Comparison of ENCODE assay signal across 8 mouse cellular contexts in genomic region chr5:33936120-33936707, GRCm38 (mm10). TPM values are rescaled to one million over a fixed set of nuclear protein-coding genes. Genes with fewer than 3 reads are reported as not detected.
DNase-seq lines count a peak whose midpoint lies in the region; ATAC-seq and TF ChIP-seq lines count a peak whose summit lies in the region.

Nelfa (minus strand) TSS chr5:33936413.

- H3K4me3 ChIP-seq in ES-Bruce4 (ENCODE audit: low read depth, low read length), result peak within 1 kb of the TSS; percentile 82
- H3K4me3 ChIP-seq in forebrain, embryonic 13.5 days, result peak within 1 kb of the TSS; percentile 91
- H3K4me3 ChIP-seq in liver, postnatal 0 days (ENCODE audit: low read depth, low read length), result peak within 1 kb of the TSS; percentile 90
- H3K4me3 ChIP-seq in neural tube, embryonic 14.5 days (ENCODE audit: low read depth, low read length), result peak within 1 kb of the TSS; percentile 79

- peaks cover 2% of the 10 kb centered on the region for H3K4me1 ChIP-seq in ES-Bruce4 (ENCODE audit: control insufficient read depth, insufficient read depth, low read length)
- H3K4me1 ChIP-seq in forebrain, embryonic 13.5 days, result peaks cover 28% of the 10 kb centered on the region
- peaks cover 26% of the 10 kb centered on the region for H3K4me1 ChIP-seq in liver, postnatal 0 days (ENCODE audit: insufficient read depth)
- peaks cover 23% of the 10 kb centered on the region for H3K4me1 ChIP-seq in neural tube, embryonic 14.5 days (ENCODE audit: control insufficient read depth, insufficient read depth, low read length)

- intact Hi-C loops in heart, postnatal 10 days (cut with DNase I), result loop anchor here (10.0 kb wide), 1 partner anchor 281 kb away; the partner anchor contains the start of genes Slbp, Tacc3 and Tmem129

- H3K9ac ChIP-seq in ES-Bruce4 (ENCODE audit: low read depth, poor library complexity, severe bottlenecking), result peak within 1 kb of the TSS; percentile 84
- peak within 1 kb of the TSS; percentile 92 for H3K9ac ChIP-seq in forebrain, embryonic 13.5 days
- peak within 1 kb of the TSS; percentile 96 for H3K9ac ChIP-seq in liver, postnatal 0 days (replicated peaks)
- peak within 1 kb of the TSS; percentile 86 for H3K9ac ChIP-seq in neural tube, embryonic 14.5 days (replicated peaks; ENCODE audit: low read depth, low read length)

- no peaks in the 10 kb centered on the region for H3K9me3 ChIP-seq in ES-Bruce4 (replicated peaks; ENCODE audit: control insufficient read depth, insufficient read depth, low read length, poor library complexity, severe bottlenecking)
- H3K9me3 ChIP-seq in forebrain, embryonic 13.5 days (replicated peaks), result peaks cover 4% of the 10 kb centered on the region
- peaks cover 3% of the 10 kb centered on the region for H3K9me3 ChIP-seq in liver, postnatal 0 days (ENCODE audit: low read length)
- no peaks in the 10 kb centered on the region for H3K9me3 ChIP-seq in neural tube, embryonic 14.5 days (ENCODE audit: control insufficient read depth, low read length)

- H3K27ac ChIP-seq in ES-Bruce4 (ENCODE audit: insufficient read depth, low read length), result peak within 1 kb of the TSS; percentile 27
- H3K27ac ChIP-seq in forebrain, embryonic 13.5 days, result peak within 1 kb of the TSS; percentile 93
- peak within 1 kb of the TSS; percentile 95 for H3K27ac ChIP-seq in liver, postnatal 0 days (ENCODE audit: low read depth)
- H3K27ac ChIP-seq in neural tube, embryonic 14.5 days (ENCODE audit: low read depth, low read length), result peak within 1 kb of the TSS; percentile 93

- H3K27me3 ChIP-seq in ES-Bruce4 (ENCODE audit: control insufficient read depth, insufficient read depth, low read length, poor library complexity, severe bottlenecking), result no peaks in the 10 kb centered on the region
- no peaks in the 10 kb centered on the region for H3K27me3 ChIP-seq in forebrain, embryonic 13.5 days
- H3K27me3 ChIP-seq in liver, postnatal 0 days (ENCODE audit: insufficient read depth, low read length), result no peaks in the 10 kb centered on the region
- H3K27me3 ChIP-seq in neural tube, embryonic 14.5 days (ENCODE audit: control insufficient read depth, insufficient read depth, low read length), result no peaks in the 10 kb centered on the region

- H3K36me3 ChIP-seq in ES-Bruce4 (ENCODE audit: control insufficient read depth, insufficient read depth, low read length, poor library complexity, severe bottlenecking), result no peaks in the 10 kb centered on the region; the same call in 1 of the 2 replicates
- H3K36me3 ChIP-seq in forebrain, embryonic 13.5 days (ENCODE audit: poor library complexity, severe bottlenecking), result peaks cover 22% of the 10 kb centered on the region
- H3K36me3 ChIP-seq in liver, postnatal 0 days (replicated peaks; ENCODE audit: insufficient read depth, low read length), result 0 out of 2 replicates have a peak, but pooled peaks cover 5% of the 10 kb centered on the region
- H3K36me3 ChIP-seq in neural tube, embryonic 14.5 days (ENCODE audit: control insufficient read depth, insufficient read depth, low read length), result no peaks in the 10 kb centered on the region

- no peak for TF ChIP-seq EP300 in ES-Bruce4 (IDR thresholded peaks at IDR 0.05; ENCODE audit: insufficient read depth, low read depth, low read length)
- TF ChIP-seq EP300 in liver, postnatal 0 days (IDR thresholded peaks at IDR 0.05; ENCODE audit: low read depth), result no peak; the same call in 1 of the 2 replicates

- DNase-seq in heart, postnatal 10 days, result peak; percentile 99
- peak; percentile 97 for DNase-seq in large intestine, adult 2 months (ENCODE audit: low read depth, low spot score)
- peak; percentile 98 for DNase-seq in liver, postnatal 0 days
- DNase-seq in testis, postnatal 10 days (ENCODE audit: low spot score), result peak; percentile 98

- peak within 1 kb of the TSS; percentile 66 for H3K4me2 ChIP-seq in forebrain, embryonic 13.5 days
- peak within 1 kb of the TSS; percentile 82 for H3K4me2 ChIP-seq in liver, postnatal 0 days (ENCODE audit: low read depth, low read length)
- peak within 1 kb of the TSS; percentile 55 for H3K4me2 ChIP-seq in neural tube, embryonic 14.5 days (ENCODE audit: low read depth, low read length)

- ATAC-seq in cerebellum, adult (ENCODE audit: insufficient number of reproducible peaks, low FRiP score, low TSS enrichment), result peak; percentile 97
- peak; percentile 98 for ATAC-seq in forebrain, embryonic 13.5 days
- peak; percentile 97 for ATAC-seq in liver, postnatal 0 days
- ATAC-seq in neural tube, embryonic 14.5 days (ENCODE audit: low read depth), result peak; percentile 98

- peak; percentile 28 for TF ChIP-seq POLR2A in ES-Bruce4 (IDR thresholded peaks at IDR 0.05; ENCODE audit: insufficient read depth, low read length)

- WGBS in forebrain, embryonic 13.5 days, result under 1% methylated on average over 61 of the region's 61 CpGs
- under 1% methylated on average over 60 of the region's 61 CpGs for WGBS in large intestine, adult 2 months
- WGBS in liver, postnatal 0 days (ENCODE audit: insufficient replicate concordance), result under 1% methylated on average over 52 of the region's 61 CpGs
- under 1% methylated on average over 61 of the region's 61 CpGs for WGBS in neural tube, embryonic 14.5 days

- no peak for TF ChIP-seq CTCF in ES-Bruce4 (IDR thresholded peaks at IDR 0.05; ENCODE audit: low read depth, low read length)
- peak; percentile 26 for TF ChIP-seq CTCF in liver, postnatal 0 days (IDR thresholded peaks at IDR 0.05; ENCODE audit: low read depth)

RNA-seq across cellular contexts. Expression of gene Nelfa, which starts in this region (rescaled TPM):
- polyA plus RNA-seq in ES-Bruce4 (2011; ENCODE audit: insufficient read depth, insufficient read length, low read depth, missing spikeins), result 51.2 and 56.1 TPM in 2 replicates
- polyA plus RNA-seq in forebrain, embryonic 13.5 days (2015; fragmentation: Nextera tagmentation; extraction: Ambion mirVana), result 50.9 and 55.6 TPM in 2 replicates
- 10 to 100 TPM; 12.6 to 15.3 TPM for total RNA-seq in heart, postnatal 10 days (2021)
- 28.5 and 32.8 TPM in 2 replicates for polyA plus RNA-seq in large intestine, adult 2 months (2012; rRNA removed)
- 12.3 and 13.0 TPM in 2 replicates for polyA plus RNA-seq in liver, postnatal 0 days (2015; fragmentation: Nextera tagmentation; extraction: Ambion mirVana)
- 34.3 and 37.1 TPM in 2 replicates for polyA plus RNA-seq in neural tube, embryonic 14.5 days (2014; fragmentation: Nextera tagmentation; extraction: Ambion mirVana)

Comparison
In these comparisons a context has a peak if more than half of its experiments do, and no peak if none do; other contexts are left out.
1. Peak in every context shown above with its lines: DNase-seq, ATAC-seq, H3K4me3 ChIP-seq and H3K27ac ChIP-seq.
2. H3K27ac ChIP-seq: peak in every context shown above with its lines; median percentile 95 in liver, postnatal 0 days; 93 in forebrain, embryonic 13.5 days; 93 in neural tube, embryonic 14.5 days; 27 in ES-Bruce4.